In the genomic region with DNA sequence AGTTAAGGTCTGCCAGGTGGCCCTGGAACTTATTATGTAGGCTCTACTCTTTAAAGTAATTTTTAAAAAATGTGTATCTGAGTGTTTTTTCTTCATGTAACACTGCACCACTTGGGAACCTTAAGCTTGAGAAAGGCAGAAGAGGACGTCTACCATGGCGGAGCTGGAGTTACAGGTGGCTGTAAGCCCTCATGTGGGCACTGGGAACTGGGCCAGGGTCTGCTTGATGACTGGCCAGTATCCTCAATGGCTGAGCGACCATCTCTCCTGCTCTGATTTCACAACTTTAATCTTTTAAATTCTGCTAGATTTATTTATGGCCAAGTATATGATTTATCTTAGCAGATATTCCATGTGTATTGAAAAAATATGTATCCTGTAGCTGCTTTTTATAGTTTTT, we compare ENCODE assay signal across 11 mouse cellular contexts.
"Had no signal": no experiment of that assay in that cellular context is flagged by ENCODE, and none has a peak within 500 bp of the region (broad histone marks: within the 10 kb centered on the region; RNA-seq: fewer than 3 reads in every experiment).

No protein-coding gene starts in this region.

- DNase-seq: lung, adult 18-20 months; lung, embryonic 14.5 days; lung, postnatal 10 days; lung, postnatal 4 days; right cerebral cortex, adult 18-20 months; right cerebral cortex, postnatal 25 days; right cerebral cortex, postnatal 4 days; spleen, adult 18-20 months; thymus, adult 2 months; thymus, postnatal 25 days; thymus, postnatal 4 days had no signal
